8 mouse cellular contexts compared by ENCODE assay signal in the genomic region with DNA sequence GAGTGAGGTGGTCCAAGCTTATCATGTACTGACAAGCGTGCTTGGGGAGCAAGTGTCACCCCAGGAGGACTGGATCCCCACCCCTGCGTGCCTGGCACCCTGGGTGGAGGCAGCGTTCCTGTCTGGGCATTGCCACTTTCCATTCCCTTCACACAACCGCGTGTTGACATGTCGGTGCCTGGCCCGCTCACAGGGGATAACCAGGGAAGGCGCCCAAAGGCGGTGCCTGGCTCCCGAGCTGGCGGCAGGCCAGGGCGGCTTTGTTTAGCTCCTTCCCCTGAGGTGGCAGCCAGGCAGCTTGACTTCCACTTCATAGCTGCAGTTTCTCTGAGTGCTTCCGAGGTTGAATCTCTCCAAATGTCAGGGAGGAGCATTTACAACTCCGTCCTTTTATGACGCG.
A peak's percentile ranks its signal among the peaks of the same experiment; 100 is the strongest.
DNase-seq lines count a peak whose midpoint lies in the region; ATAC-seq lines count a peak whose summit lies in the region.

No protein-coding gene starts in this region.

- WGBS in forebrain, embryonic 15.5 days: 25% methylated on average over 16 of the region's 16 CpGs
- WGBS in forebrain, embryonic 11.5 days: 75% methylated on average over 16 of the region's 16 CpGs
- WGBS in liver, embryonic 11.5 days: 64% methylated on average over 16 of the region's 16 CpGs

- intact Hi-C loops in gastrocnemius, postnatal 14 days (cut with DNase I; ENCODE audit: low total_unique reads): no loop called here

- H3K4me2 ChIP-seq in forebrain, embryonic 15.5 days (replicated peaks): peak overlapping the region; percentile 11; the same call in 1 of the 2 replicates
- H3K4me2 ChIP-seq in forebrain, embryonic 11.5 days (ENCODE audit: low read depth, low read length, severe bottlenecking): no peak overlapping the region
- no peak overlapping the region for H3K4me2 ChIP-seq in liver, embryonic 11.5 days

- H3K4me1 ChIP-seq in forebrain, embryonic 15.5 days: peaks cover 21% of the 10 kb centered on the region
- H3K4me1 ChIP-seq in forebrain, embryonic 11.5 days (replicated peaks; ENCODE audit: control insufficient read depth, insufficient read depth, low read length): no peaks in the 10 kb centered on the region
- H3K4me1 ChIP-seq in liver, embryonic 11.5 days (replicated peaks; ENCODE audit: control insufficient read depth, insufficient read depth, low read length): no peaks in the 10 kb centered on the region

- no peaks in the 10 kb centered on the region for H3K9me3 ChIP-seq in forebrain, embryonic 15.5 days
- no peaks in the 10 kb centered on the region for H3K9me3 ChIP-seq in forebrain, embryonic 11.5 days (ENCODE audit: control insufficient read depth, low read length)
- H3K9me3 ChIP-seq in liver, embryonic 11.5 days (ENCODE audit: control insufficient read depth, low read length): no peaks in the 10 kb centered on the region

- no peak for DNase-seq in forebrain, embryonic 11.5 days (ENCODE audit: low spot score)
- peak; percentile 6 for DNase-seq in 3134 (ENCODE audit: extremely low read depth, insufficient read length, low spot score)
- peak; percentile 26 for DNase-seq in gastrocnemius, postnatal 14 days
- peak; percentile 67 for DNase-seq in kidney, postnatal 14 days
- DNase-seq in urinary bladder, adult 18-20 months (ENCODE audit: low spot score in 2 of 2): peak; percentile 73 to 80
- no peak for DNase-seq in liver, embryonic 11.5 days (ENCODE audit: low spot score)

- H3K4me3 ChIP-seq in forebrain, embryonic 15.5 days: no peak overlapping the region
- no peak overlapping the region for H3K4me3 ChIP-seq in forebrain, embryonic 11.5 days (ENCODE audit: low read depth, low read length)
- H3K4me3 ChIP-seq in liver, embryonic 11.5 days (ENCODE audit: low read depth, low read length): no peak overlapping the region

- H3K36me3 ChIP-seq in forebrain, embryonic 15.5 days: no peaks in the 10 kb centered on the region
- H3K36me3 ChIP-seq in forebrain, embryonic 11.5 days (ENCODE audit: control insufficient read depth, insufficient read depth, low read length): no peaks in the 10 kb centered on the region
- H3K36me3 ChIP-seq in liver, embryonic 11.5 days (ENCODE audit: control insufficient read depth, insufficient read depth, low read length): no peaks in the 10 kb centered on the region

- peak; percentile 64; the same call in 1 of the 2 replicates for ATAC-seq in forebrain, embryonic 15.5 days (replicated peaks)
- no peak for ATAC-seq in forebrain, embryonic 11.5 days (replicated peaks; ENCODE audit: low FRiP score)
- ATAC-seq in liver, embryonic 11.5 days (replicated peaks; ENCODE audit: low FRiP score): no peak
- ATAC-seq in activated CD4-positive, CD25-positive, alpha-beta regulatory T cell, adult 4 months: no peak

- 0 out of 2 replicates have a peak, but pooled peaks cover 2% of the 10 kb centered on the region for H3K27me3 ChIP-seq in forebrain, embryonic 15.5 days
- no peaks in the 10 kb centered on the region for H3K27me3 ChIP-seq in forebrain, embryonic 11.5 days (ENCODE audit: control insufficient read depth, insufficient read depth, low read length)
- no peaks in the 10 kb centered on the region for H3K27me3 ChIP-seq in liver, embryonic 11.5 days (replicated peaks; ENCODE audit: control insufficient read depth, insufficient read depth, low read length)

- no peak overlapping the region for H3K9ac ChIP-seq in forebrain, embryonic 15.5 days (replicated peaks)
- no peak overlapping the region for H3K9ac ChIP-seq in forebrain, embryonic 11.5 days (ENCODE audit: low read length)
- no peak overlapping the region for H3K9ac ChIP-seq in liver, embryonic 11.5 days (ENCODE audit: low read depth, low read length)

- peak overlapping the region; percentile 32; the same call in 1 of the 2 replicates for H3K27ac ChIP-seq in forebrain, embryonic 15.5 days (replicated peaks)
- H3K27ac ChIP-seq in forebrain, embryonic 11.5 days (ENCODE audit: low read depth, low read length): no peak overlapping the region
- H3K27ac ChIP-seq in liver, embryonic 11.5 days (ENCODE audit: low read depth, low read length): no peak overlapping the region

Comparison
In these comparisons a context has a peak if more than half of its experiments do, and no peak if none do; other contexts are left out.
1. DNase-seq: peak in 3134 (single experiment), gastrocnemius, postnatal 14 days (single experiment), kidney, postnatal 14 days (single experiment) and urinary bladder, adult 18-20 months (2 of 2); none in forebrain, embryonic 11.5 days (single experiment) and liver, embryonic 11.5 days (single experiment).